Mouse (Mus musculus) olfactory bulb, adult 2 months (tissue): ENCODE results near the gene Zfp865.

Source experiments
- CTCF ChIP-seq: fragments of 200-500 bp; IDR thresholded peaks from 2 replicates; pipeline ENCODE4 v1.5.1; 2012; ENCODE audit warnings: low read depth, mild to moderate bottlenecking, low read length, moderate library complexity; ENCODE audit not compliant: insufficient read depth
- POLR2A ChIP-seq: fragments of 200-500 bp; IDR thresholded peaks from 2 replicates; pipeline ENCODE4 v1.6.1; 2012; ENCODE audit warnings: mild to moderate bottlenecking, low read depth, low read length, moderate library complexity; ENCODE audit not compliant: insufficient read depth

- TF ChIP-seq CTCF (no peak), POLR2A (no peak)
Measured at GRCm38 (mm10) chr7:4995268-4996002, 24.7 kb upstream of the Zfp865 start.
